21 mouse cellular contexts compared by ENCODE assay signal in genomic region chr6:99950811-99951210, GRCm38 (mm10).
"Had no signal": no experiment of that assay in that cellular context is flagged by ENCODE, and none has a peak within 500 bp of the region (broad histone marks: within the 10 kb centered on the region; RNA-seq: fewer than 3 reads in every experiment).

No protein-coding gene starts in this region.

- H3K4me1 ChIP-seq: liver, embryonic 13.5 days; megakaryocyte, embryonic 14.5 days; neural tube, embryonic 12.5 days; stomach, embryonic 15.5 days had no signal

- H3K4me2 ChIP-seq: liver, embryonic 13.5 days; lung, embryonic 15.5 days; midbrain, embryonic 13.5 days; neural tube, embryonic 12.5 days; neural tube, embryonic 15.5 days; stomach, embryonic 15.5 days had no signal

- H3K9me3 ChIP-seq: liver, embryonic 13.5 days; lung, embryonic 15.5 days; midbrain, embryonic 10.5 days; midbrain, embryonic 13.5 days; neural tube, embryonic 12.5 days; neural tube, embryonic 15.5 days; stomach, embryonic 15.5 days had no signal

- ATAC-seq: intestine, postnatal 0 days; midbrain, embryonic 13.5 days had no signal

- H3K27me3 ChIP-seq: lung, embryonic 15.5 days; stomach, embryonic 15.5 days had no signal

- H3K27ac ChIP-seq: kidney, postnatal 0 days; layer of hippocampus, adult 2 months; left cerebral cortex, adult 2 months; liver, embryonic 13.5 days; lung, embryonic 15.5 days; midbrain, embryonic 10.5 days; midbrain, embryonic 13.5 days; neural tube, embryonic 12.5 days; neural tube, embryonic 15.5 days; stomach, embryonic 15.5 days had no signal

- H3K4me3 ChIP-seq: layer of hippocampus, adult 2 months; left cerebral cortex, adult 2 months; liver, embryonic 13.5 days; lung, embryonic 15.5 days; megakaryocyte, embryonic 14.5 days; midbrain, embryonic 10.5 days; midbrain, embryonic 13.5 days; neural tube, embryonic 12.5 days; neural tube, embryonic 15.5 days; stomach, embryonic 15.5 days had no signal

- H3K9ac ChIP-seq: liver, embryonic 13.5 days; lung, embryonic 15.5 days; midbrain, embryonic 13.5 days; neural tube, embryonic 12.5 days; neural tube, embryonic 15.5 days; stomach, embryonic 15.5 days had no signal

- H3K36me3 ChIP-seq: liver, embryonic 13.5 days; lung, embryonic 15.5 days; midbrain, embryonic 10.5 days; midbrain, embryonic 13.5 days; neural tube, embryonic 12.5 days; neural tube, embryonic 15.5 days; stomach, embryonic 15.5 days had no signal

- DNase-seq: kidney, adult 2 months; kidney, postnatal 25 days; layer of hippocampus, postnatal 36 days; liver, embryonic 13.5 days; lung, postnatal 10 days; lung, postnatal 36 days; right cerebral cortex, adult 18-20 months; right cerebral cortex, postnatal 25 days; spleen, adult 18-20 months; thymus, postnatal 25 days had no signal
